Mouse (Mus musculus) embryonic facial prominence, embryonic 13.5 days (tissue): ENCODE measurements at regions not wholly inside any gene's neighbourhood (a gene's known extent, or its start where the extent isn't known, plus 50 kb on each side); places are given as distances from the start of the nearest gene placed in this dataset.
A peak's percentile ranks its signal among the peaks of the same experiment; 100 is the strongest.

Experiments used
- ATAC-seq: fragments of 200-750 bp; cut with Nextera tagmentation; 2 replicates; pipeline ENCODE4 v1.8.0; 2017; ENCODE audit warnings: low read depth; ENCODE audit not compliant: insufficient number of reproducible peaks, insufficient read depth, low FRiP score, low TSS enrichment
- H3K27ac ChIP-seq: fragments of 300-500 bp; sonication (generic); 2 replicates; pipeline ENCODE4 v1.5.1; 2015; ENCODE audit warnings: moderate library complexity, mild to moderate bottlenecking, inconsistent platforms
- H3K27me3 ChIP-seq: fragments of 300-500 bp; sonication (generic); 2 replicates; pipeline ENCODE4 v1.6.1; 2015; ENCODE audit warnings: mild to moderate bottlenecking, inconsistent platforms
- H3K36me3 ChIP-seq: fragments of 300-500 bp; sonication (generic); 2 replicates; pipeline ENCODE4 v1.6.1; 2015; ENCODE audit warnings: mild to moderate bottlenecking, inconsistent platforms
- H3K4me1 ChIP-seq: fragments of 300-500 bp; sonication (generic); 2 replicates; pipeline ENCODE4 v1.6.1; 2015; ENCODE audit warnings: inconsistent platforms
- H3K4me2 ChIP-seq: fragments of 300-500 bp; sonication (generic); 2 replicates; pipeline ENCODE4 v1.6.1; 2015; ENCODE audit warnings: moderate library complexity, mild to moderate bottlenecking, inconsistent platforms
- H3K4me3 ChIP-seq: fragments of 300-500 bp; sonication (generic); 2 replicates; pipeline ENCODE4 v1.5.1; 2015; ENCODE audit warnings: mild to moderate bottlenecking, inconsistent platforms
- H3K9ac ChIP-seq: fragments of 300-500 bp; sonication (generic); 2 replicates; pipeline ENCODE4 v1.6.1; 2015; ENCODE audit warnings: mild to moderate bottlenecking, inconsistent platforms
- H3K9me3 ChIP-seq: fragments of 300-500 bp; sonication (generic); 2 replicates; pipeline ENCODE4 v1.6.1; 2016; ENCODE audit warnings: inconsistent platforms
- WGBS: fragments of 180-500 bp; shearing (Covaris S2); methylation state at CpG from one replicate; pipeline ENCODE4 v1.1.7; 2015; ENCODE audit warnings: mixed read lengths; 5-methylcytosine and 5-hydroxymethylcytosine counted together

GRCm38 (mm10) chr9:115524591-115524990, 214.4 kb upstream of the Stt3b start:
- Histone ChIP-seq H3K4me2 (peak overlapping the region; percentile 3; the same call in 1 of the 2 replicates), H3K9ac (no peak overlapping the region), H3K4me1 (peaks cover 19% of the 10 kb centered on the region), H3K4me3 (no peak overlapping the region), H3K9me3 (peaks cover 4% of the 10 kb centered on the region; the same call in 1 of the 2 replicates), H3K27ac (peak overlapping the region; percentile 11; the same call in 1 of the 2 replicates), H3K36me3 (no peaks in the 10 kb centered on the region), H3K27me3 (no peaks in the 10 kb centered on the region)
- no peak for ATAC-seq
- 23% methylated on average over 5 of the region's 5 CpGs for WGBS

GRCm38 (mm10) chr9:115526322-115526721, 216.1 kb upstream of the Stt3b start:
- ATAC-seq: no peak
- Histone ChIP-seq H3K4me3 (no peak overlapping the region), H3K36me3 (no peaks in the 10 kb centered on the region), H3K27me3 (no peaks in the 10 kb centered on the region), H3K9ac (no peak overlapping the region), H3K27ac (no peak overlapping the region), H3K4me1 (peaks cover 19% of the 10 kb centered on the region), H3K4me2 (no peak overlapping the region), H3K9me3 (peaks cover 2% of the 10 kb centered on the region; the same call in 1 of the 2 replicates)
- WGBS: 76% methylated on average over 4 of the region's 4 CpGs

DNA sequence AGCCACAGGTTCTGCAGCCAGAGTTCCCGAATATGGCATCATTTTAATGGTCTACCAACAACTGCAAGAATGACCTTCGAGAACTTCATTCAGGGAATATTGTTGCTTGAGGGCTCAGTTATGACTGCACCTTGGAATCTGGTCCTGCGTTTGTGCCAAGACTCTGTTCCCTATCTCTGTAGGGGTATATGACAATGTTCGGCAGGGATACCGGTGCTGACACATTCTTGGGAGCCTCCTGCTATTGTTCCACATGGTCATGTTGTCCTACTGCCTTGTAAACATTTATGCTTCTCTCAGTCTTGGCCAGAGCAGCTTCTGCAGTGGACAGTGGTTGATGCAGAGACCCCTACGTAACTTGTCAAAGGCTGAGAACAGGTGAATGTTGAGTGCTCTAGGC, 216.8 kb upstream of the Stt3b start:
- Histone ChIP-seq H3K9me3 (no peaks in the 10 kb centered on the region), H3K9ac (no peak overlapping the region), H3K27me3 (no peaks in the 10 kb centered on the region), H3K36me3 (no peaks in the 10 kb centered on the region), H3K27ac (no peak overlapping the region), H3K4me2 (no peak overlapping the region), H3K4me1 (peaks cover 19% of the 10 kb centered on the region), H3K4me3 (no peak overlapping the region)
- ATAC-seq: no peak
- WGBS: 92% methylated on average over 6 of the region's 6 CpGs

DNA sequence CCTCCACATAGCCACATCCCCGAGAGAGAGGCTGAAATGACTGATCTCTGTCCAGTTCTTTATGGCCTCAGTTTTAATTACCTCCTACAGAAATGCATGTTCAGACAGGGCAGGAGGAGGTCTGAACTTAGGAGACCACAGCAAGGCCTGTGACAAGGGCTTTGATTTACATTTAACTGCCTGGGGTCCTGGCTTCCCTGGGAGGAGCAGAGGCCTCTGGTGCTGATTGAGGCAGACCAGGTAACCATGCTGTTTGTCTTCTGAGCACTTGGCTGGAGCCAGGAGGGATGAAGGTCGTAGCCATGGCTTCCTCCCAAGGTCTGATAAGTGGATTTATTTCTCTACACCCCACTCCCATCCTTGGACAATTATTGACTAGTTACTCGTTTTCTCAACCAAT, 224.0 kb upstream of the Stt3b start:
- no peak overlapping the region for H3K4me3 ChIP-seq
- H3K27ac ChIP-seq: no peak overlapping the region
- H3K27me3 ChIP-seq: no peaks in the 10 kb centered on the region
- 47% methylated on average over 3 of the region's 3 CpGs for WGBS
- no peak for ATAC-seq
- H3K4me2 ChIP-seq: no peak overlapping the region
- H3K4me1 ChIP-seq: no peaks in the 10 kb centered on the region
- no peak overlapping the region for H3K9ac ChIP-seq
- H3K36me3 ChIP-seq: no peaks in the 10 kb centered on the region
- H3K9me3 ChIP-seq: no peaks in the 10 kb centered on the region

DNA sequence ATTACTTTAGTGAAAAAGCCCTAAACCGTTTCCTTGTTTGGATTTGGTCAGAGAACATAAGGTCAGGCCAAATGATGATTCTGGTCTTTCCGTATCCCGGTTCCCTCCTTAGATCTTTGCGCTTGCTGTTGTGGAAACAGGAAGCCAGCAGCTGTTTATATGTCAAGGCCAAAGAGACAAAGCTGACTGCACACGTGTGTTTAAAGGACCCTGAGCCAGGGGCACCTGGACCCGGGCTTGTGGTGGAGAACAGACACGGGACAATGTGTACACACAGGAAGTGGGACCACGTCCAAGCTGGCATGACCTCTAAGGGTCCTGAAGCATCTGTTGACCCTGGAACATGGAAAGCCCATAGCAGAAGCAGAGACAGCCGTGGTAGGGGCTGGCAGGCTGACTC, 233.4 kb upstream of the Stt3b start:
- Histone ChIP-seq H3K9me3 (no peaks in the 10 kb centered on the region), H3K36me3 (no peaks in the 10 kb centered on the region), H3K27ac (no peak overlapping the region), H3K27me3 (no peaks in the 10 kb centered on the region), H3K4me2 (no peak overlapping the region), H3K4me3 (no peak overlapping the region), H3K4me1 (peaks cover 23% of the 10 kb centered on the region), H3K9ac (no peak overlapping the region)
- ATAC-seq: no peak
- 67% methylated on average over 9 of the region's 9 CpGs for WGBS

- Histone ChIP-seq H3K4me2 (no peak overlapping the region), H3K9ac (no peak overlapping the region), H3K4me3 (no peak overlapping the region), H3K9me3 (no peaks in the 10 kb centered on the region), H3K4me1 (peaks cover 28% of the 10 kb centered on the region), H3K27me3 (no peaks in the 10 kb centered on the region), H3K27ac (no peak overlapping the region), H3K36me3 (no peaks in the 10 kb centered on the region)
- no peak for ATAC-seq
- 75% methylated on average over 4 of the region's 4 CpGs for WGBS
Observed at GRCm38 (mm10) chr9:115545178-115545577, 235.0 kb upstream of the Stt3b start.

- 17% methylated on average over 2 of the region's 2 CpGs for WGBS
Observed at GRCm38 (mm10) chr9:115545792-115546191, 235.6 kb upstream of the Stt3b start.

DNA sequence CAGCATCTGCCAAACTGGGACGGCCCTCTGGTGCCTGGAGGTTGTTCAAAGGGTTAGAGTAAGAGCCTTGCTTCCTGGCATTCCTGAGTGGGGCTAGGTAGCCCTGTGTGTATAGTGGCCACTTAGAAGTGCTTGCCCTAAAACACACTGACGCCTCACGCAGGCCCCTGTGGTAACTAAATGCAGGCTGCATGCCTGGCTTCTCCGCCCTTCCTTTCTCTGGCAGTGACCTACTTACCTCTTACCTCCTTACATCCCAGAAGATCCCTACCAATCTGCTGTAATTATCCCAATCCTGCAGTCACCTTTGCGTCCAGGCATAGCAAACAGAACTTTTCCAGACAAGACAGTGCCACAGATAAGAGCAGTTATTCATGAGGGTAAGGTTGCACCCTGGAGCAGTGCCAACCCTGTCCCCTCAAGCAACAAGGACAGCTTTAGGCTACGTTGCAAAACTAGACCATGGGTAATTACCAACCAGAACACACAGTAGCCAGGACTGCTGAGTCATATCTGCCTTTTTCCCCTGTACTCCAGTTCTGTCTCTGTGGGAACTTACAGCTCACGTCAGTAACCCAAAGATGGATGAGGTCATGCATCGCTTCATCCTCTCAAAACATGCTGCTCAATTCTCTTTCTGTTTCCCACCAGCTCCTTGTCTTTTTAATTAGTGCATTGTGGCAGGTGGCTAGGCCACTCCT, 237.6 kb upstream of the Stt3b start:
- Histone ChIP-seq H3K4me3 (no peak overlapping the region), H3K4me2 (no peak overlapping the region), H3K9me3 (no peaks in the 10 kb centered on the region), H3K9ac (no peak overlapping the region), H3K27ac (no peak overlapping the region; the same call in 1 of the 2 replicates), H3K4me1 (peaks cover 28% of the 10 kb centered on the region), H3K36me3 (no peaks in the 10 kb centered on the region), H3K27me3 (no peaks in the 10 kb centered on the region)
- WGBS: 60% methylated on average over 8 of the region's 8 CpGs
- ATAC-seq: no peak

More at GRCm38 (mm10) chr9:115545792-115546191, 235.6 kb upstream of the Stt3b start:
- ATAC-seq: no peak
- Histone ChIP-seq H3K4me2 (no peak overlapping the region), H3K36me3 (no peaks in the 10 kb centered on the region), H3K4me1 (peaks cover 28% of the 10 kb centered on the region), H3K9ac (no peak overlapping the region), H3K27ac (no peak overlapping the region), H3K4me3 (no peak overlapping the region), H3K27me3 (no peaks in the 10 kb centered on the region), H3K9me3 (no peaks in the 10 kb centered on the region)

DNA sequence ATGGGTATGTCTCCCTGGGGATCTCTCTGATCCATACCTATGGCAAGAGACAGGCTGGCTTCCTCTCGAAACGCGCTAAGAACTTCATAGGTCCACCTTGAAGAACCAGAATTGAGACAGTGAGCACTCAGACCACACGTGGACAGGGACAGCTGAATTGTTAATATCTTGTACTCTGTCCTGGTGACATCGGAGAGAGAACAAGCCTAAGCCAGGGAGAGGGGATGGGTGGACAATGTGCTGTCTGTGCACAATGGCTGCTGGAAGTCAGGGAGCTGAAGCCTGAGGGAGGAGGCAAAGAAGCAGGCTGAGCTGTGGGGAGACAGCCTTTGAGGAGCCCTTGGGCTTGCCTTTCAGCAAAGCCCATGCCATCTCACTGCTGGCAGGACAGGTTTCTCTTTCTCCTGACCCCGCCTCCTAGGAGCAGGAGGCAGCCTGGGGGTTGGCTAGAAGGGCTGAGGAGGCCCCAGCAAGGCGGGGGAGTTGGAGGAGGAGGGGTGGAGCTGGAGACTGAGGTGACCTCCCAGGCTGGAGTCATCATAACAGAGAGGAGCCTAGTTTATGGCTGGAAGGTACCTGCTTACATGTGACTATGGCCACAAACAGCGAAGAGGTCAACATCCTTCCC, 238.6 kb upstream of the Stt3b start:
- H3K4me1 ChIP-seq: peaks cover 28% of the 10 kb centered on the region
- H3K9ac ChIP-seq: no peak overlapping the region
- ATAC-seq: no peak
- WGBS: 47% methylated on average over 8 of the region's 8 CpGs
- H3K27ac ChIP-seq: no peak overlapping the region
- H3K4me3 ChIP-seq: no peak overlapping the region
- no peak overlapping the region for H3K4me2 ChIP-seq
- no peaks in the 10 kb centered on the region for H3K27me3 ChIP-seq
- H3K36me3 ChIP-seq: no peaks in the 10 kb centered on the region
- no peaks in the 10 kb centered on the region for H3K9me3 ChIP-seq

DNA sequence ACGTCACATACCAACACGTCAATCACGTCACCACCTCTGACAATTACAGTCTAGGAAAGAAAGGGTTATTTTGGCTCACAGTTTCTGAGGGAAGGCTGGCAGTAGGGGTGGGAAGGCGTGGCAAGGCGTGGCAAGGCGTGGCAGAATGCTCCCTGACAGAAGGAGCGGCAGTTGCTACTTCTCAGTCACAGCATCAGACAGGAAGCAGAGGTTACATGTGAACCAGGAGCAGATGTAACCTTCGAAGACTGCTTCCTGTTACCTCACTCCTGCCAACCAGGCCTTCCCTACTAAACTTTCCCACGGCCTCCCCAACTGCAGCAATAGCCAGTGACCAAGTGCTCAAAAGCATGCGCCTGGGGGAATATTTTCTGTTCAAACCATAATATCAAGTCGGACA, 240.9 kb upstream of the Stt3b start:
- Histone ChIP-seq H3K4me2 (no peak overlapping the region), H3K36me3 (no peaks in the 10 kb centered on the region), H3K27me3 (no peaks in the 10 kb centered on the region), H3K4me1 (peaks cover 23% of the 10 kb centered on the region), H3K9ac (no peak overlapping the region), H3K9me3 (no peaks in the 10 kb centered on the region), H3K4me3 (no peak overlapping the region), H3K27ac (no peak overlapping the region)
- WGBS: 80% methylated on average over 11 of the region's 11 CpGs
- ATAC-seq: no peak

GRCm38 (mm10) chr9:115551501-115551900, 241.3 kb upstream of the Stt3b start:
- no peaks in the 10 kb centered on the region for H3K27me3 ChIP-seq
- WGBS: 70% methylated on average over 4 of the region's 4 CpGs
- no peak overlapping the region for H3K27ac ChIP-seq
- no peak overlapping the region for H3K4me3 ChIP-seq
- no peak overlapping the region for H3K4me2 ChIP-seq
- no peak for ATAC-seq
- no peaks in the 10 kb centered on the region for H3K9me3 ChIP-seq
- H3K36me3 ChIP-seq: no peaks in the 10 kb centered on the region
- peaks cover 20% of the 10 kb centered on the region for H3K4me1 ChIP-seq
- H3K9ac ChIP-seq: no peak overlapping the region

DNA sequence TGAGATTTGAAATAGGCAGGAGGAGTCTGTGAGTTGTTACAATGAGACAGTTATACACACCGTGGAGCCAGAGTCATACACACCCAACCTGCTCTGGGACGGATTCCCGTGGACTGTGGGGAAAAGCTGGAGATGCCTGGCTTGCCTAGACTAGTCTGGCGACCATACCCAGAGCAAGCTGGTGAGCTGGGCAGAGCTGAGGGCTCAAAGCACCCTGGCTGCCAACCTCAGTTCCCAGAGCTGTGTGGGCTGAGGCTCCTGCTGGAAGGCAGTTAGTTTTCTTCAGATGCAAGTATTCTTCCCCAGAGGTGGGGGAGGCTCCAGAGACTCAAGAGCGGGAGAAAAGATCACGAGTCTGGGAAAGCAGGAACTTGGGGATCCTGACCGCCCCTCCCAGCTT, 247.9 kb upstream of the Stt3b start:
- peaks cover 8% of the 10 kb centered on the region; the same call in 1 of the 2 replicates for H3K9me3 ChIP-seq
- peaks cover 15% of the 10 kb centered on the region for H3K4me1 ChIP-seq
- no peak overlapping the region for H3K4me2 ChIP-seq
- no peak overlapping the region for H3K4me3 ChIP-seq
- no peak for ATAC-seq
- H3K27ac ChIP-seq: no peak overlapping the region
- WGBS: 81% methylated on average over 7 of the region's 7 CpGs
- H3K36me3 ChIP-seq: no peaks in the 10 kb centered on the region
- no peaks in the 10 kb centered on the region for H3K27me3 ChIP-seq
- H3K9ac ChIP-seq: no peak overlapping the region
